Mouse (Mus musculus) megakaryocyte, embryonic 14.5 days (primary cell): ENCODE measurements around the gene B230118H07Rik.

Experiments used
- FLI1 ChIP-seq: IDR thresholded peaks from 2 replicates; pipeline ENCODE4 v1.6.1; 2012; ENCODE audit warnings: low read length, inconsistent platforms, mixed read lengths
- GATA1 ChIP-seq: IDR thresholded peaks from 3 replicates; pipeline ENCODE4 v1.6.1; 2012; ENCODE audit warnings: mixed read lengths, low read length, inconsistent platforms, borderline replicate concordance

GRCm38 (mm10) chr2:101652921-101653597 lies 3.7 kb upstream of the B230118H07Rik start:
- TF ChIP-seq FLI1 = no peak
- no peak for TF ChIP-seq GATA1
